Mouse (Mus musculus): Measurements from ENCODE around the gene Cab39l.

Gene Cab39l

GRCm38 (mm10) chr14:59630096-59630495 lies 189.3 kb downstream of the Cab39l start:
- DNase-seq (ENCODE audit: low spot score in 2 of 2): no peak

- no peak for DNase-seq (ENCODE audit: low spot score in 2 of 2)
These were observed 191.3 kb downstream of the Cab39l start for GRCm38 (mm10) chr14:59632067-59632466.

- no peak for DNase-seq (ENCODE audit: low spot score in 2 of 2)
These were observed 192.6 kb downstream of the Cab39l start for GRCm38 (mm10) chr14:59633295-59633898.

GRCm38 (mm10) chr14:59633988-59634387 lies 193.2 kb downstream of the Cab39l start:
- DNase-seq (ENCODE audit: low spot score in 2 of 2): no peak

Data from spleen, postnatal 10 days (tissue).